Mouse (Mus musculus): ENCODE measurements around the gene Tmem30c.
A peak's percentile ranks its signal among the peaks of the same experiment; 100 is the strongest.

Gene Tmem30c

DNA sequence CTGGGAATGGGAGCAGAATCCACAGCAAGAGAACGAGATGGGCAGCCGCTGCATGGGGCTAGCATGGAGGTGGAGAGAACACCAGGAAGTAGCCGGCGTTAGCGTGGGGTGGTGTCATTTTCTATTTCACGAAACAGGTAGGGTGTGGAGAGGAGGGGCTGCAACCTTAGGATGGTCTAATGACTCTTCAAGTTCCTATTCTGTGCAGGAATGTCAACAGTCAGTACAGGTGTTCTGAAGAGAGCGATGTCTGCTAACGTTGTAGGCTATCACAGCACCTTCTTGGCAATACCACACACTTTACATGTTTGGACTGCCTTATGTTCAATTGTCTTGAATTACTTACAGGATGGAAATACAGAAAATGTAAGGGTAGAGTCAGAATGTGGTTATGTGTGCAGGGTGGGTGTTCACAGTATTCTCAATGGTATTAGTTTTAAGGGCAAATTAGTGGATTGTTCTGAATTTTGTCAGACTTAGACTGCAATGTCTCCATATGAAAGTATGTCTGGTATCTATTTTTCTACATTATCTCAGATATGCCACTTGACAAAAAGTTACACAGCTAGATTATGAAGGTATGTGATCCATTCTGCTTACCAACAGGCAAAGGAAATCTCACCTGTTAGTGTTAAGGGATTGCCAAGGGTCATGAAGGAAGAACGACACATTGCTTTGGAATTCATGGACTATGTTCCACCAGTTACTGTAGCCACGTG lies 2.7 kb upstream of the Tmem30c start:
- DNase-seq (ENCODE audit: low spot score in 2 of 2): no peak

GRCm38 (mm10) chr16:57292296-57292695 lies 369 bp downstream of the Tmem30c start:
- DNase-seq (ENCODE audit: low spot score in 2 of 2): no peak

DNA sequence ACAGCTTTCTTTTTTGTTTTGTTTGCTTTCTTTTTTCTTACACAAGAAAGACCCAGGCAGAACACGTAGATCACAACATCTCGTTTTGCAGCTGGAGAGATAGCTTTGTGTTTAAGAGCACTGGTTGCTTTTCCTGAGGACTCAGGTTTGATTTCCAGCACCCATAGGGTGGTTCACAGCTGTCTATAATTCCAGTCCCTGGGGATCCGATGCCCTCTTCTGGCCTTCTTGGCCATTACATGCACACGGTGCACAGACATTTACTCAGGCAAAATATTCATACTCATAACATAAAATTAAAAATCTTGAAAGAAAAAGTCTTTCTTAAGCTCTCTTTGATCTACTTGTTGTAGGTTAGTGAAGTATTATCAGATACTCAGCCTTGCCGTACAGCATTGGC lies 969 bp downstream of the Tmem30c start:
- DNase-seq (ENCODE audit: low spot score in 2 of 2): no peak

GRCm38 (mm10) chr16:57281417-57281816 lies 11.2 kb downstream of the Tmem30c start:
- no peak for DNase-seq (ENCODE audit: low spot score in 2 of 2)

- no peak for DNase-seq (ENCODE audit: low spot score in 2 of 2)
These were observed 12.1 kb downstream of the Tmem30c start for GRCm38 (mm10) chr16:57280221-57281217.

GRCm38 (mm10) chr16:57278976-57279626 lies 13.6 kb downstream of the Tmem30c start:
- DNase-seq (ENCODE audit: low spot score in 2 of 2): no peak

- DNase-seq (ENCODE audit: low spot score in 2 of 2): no peak
These were observed 22.9 kb downstream of the Tmem30c start for GRCm38 (mm10) chr16:57269751-57270150.

DNA sequence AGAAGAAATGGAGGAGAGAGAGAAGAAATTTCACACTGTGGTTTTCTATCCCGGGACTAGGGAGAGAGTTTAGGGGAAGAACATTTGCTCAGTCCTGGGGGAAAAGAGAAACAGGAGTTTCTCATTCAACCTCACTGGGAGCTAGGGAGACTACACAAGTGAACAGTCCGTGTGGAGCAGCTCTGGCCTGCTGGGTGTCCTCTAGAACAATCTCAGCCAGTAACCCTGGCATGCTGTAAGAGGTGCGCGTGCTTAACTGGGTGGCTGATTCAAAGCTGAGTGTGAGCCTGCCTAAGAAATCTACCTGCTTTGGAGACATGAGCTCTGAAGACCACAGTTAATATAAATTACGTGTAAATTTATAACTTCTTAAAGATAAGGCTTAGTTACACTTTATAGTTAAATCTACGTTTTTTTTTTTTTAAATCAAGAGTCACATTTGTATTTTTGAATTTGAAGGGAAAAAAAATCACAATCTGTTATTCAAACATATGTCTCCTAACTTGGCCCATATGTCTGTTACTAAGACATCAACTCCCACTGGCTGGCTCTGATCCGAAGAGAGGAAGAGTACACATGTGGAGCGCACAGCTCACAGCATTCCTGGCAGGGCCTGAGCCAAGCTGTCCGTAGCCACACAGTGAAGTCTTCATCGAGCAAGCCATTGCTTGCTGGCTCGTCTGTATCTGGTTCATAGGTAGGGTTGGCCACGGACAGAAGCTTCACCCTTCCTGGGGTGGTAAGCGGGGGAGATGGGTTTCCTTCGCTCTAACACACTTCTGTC lies 24.4 kb downstream of the Tmem30c start:
- peak; percentile 33 to 34 for DNase-seq (ENCODE audit: low spot score in 2 of 2)

DNA sequence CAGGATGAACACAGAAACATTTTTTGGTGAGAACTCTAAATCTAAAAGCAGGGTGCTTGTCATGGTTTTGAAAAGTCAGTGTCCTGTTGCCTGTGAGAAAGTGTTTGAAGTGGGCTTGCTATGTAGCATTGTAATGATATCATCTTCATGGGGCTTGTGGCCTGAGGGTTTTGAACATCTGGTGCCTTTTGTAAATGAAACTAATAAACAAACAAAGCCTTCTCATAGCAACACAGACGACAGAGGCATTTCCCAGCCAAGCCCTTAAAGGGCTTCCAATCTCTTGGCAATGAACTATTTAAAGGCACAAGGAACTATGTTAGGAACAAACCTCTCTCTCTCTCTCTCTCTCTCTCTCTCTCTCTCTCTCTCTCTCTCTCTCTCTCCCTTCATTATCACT lies 25.6 kb downstream of the Tmem30c start:
- DNase-seq (ENCODE audit: low spot score in 2 of 2): no peak

DNA sequence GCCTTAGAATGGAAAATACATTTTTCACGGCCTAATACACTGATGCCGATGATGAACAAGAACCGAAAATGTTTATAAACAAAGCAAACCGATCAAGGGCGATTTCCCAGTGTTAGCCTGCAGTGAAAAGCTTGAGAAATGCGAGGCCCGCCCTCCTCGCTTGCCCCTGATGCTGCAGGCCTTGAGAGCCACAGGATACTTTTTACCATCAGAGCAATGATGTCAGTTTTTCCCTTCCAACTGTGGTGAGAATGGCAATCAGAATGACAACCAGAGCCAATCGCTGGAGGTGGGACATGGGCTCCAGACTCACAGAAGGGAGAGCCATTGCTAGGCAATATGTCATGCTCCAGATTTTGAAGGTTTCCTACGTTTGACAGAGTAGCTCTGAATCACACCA lies 32.5 kb downstream of the Tmem30c start:
- no peak for DNase-seq (ENCODE audit: low spot score in 2 of 2)

DNA sequence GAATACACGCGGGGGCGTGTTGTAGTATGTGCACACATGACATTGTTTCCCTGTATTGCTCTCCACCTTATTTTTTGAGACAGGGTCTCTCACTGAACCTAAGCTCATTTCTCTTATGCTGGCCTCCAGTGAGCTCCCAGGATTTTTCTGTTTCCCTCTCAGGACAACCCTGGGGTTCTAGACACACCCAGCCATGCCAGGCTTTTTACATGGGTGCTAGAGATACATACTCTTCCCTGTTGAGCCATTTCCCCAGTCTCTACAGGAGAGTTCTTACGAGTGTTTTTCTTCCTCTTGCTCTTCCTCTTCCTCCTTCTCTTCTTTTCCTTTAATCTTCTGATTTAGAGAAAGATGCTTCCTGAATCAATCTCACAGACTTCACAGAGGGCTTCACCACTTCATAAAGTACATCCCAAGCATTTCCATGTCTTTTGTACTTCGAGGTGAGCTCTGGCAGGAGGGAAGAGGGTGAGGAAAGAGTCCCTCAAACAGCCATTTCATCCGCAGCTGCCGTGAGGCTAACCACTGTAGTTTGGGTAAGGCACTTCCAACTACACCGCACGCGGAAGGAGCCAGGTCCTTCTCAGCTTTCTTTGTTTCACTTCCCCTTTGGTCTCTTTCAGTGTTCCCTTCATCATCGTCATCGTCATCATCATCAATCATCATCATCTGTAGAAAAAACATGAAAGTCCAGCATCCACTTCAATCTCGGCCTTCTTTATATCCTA lies 33.1 kb downstream of the Tmem30c start:
- DNase-seq (ENCODE audit: low spot score in 2 of 2): no peak

DNA sequence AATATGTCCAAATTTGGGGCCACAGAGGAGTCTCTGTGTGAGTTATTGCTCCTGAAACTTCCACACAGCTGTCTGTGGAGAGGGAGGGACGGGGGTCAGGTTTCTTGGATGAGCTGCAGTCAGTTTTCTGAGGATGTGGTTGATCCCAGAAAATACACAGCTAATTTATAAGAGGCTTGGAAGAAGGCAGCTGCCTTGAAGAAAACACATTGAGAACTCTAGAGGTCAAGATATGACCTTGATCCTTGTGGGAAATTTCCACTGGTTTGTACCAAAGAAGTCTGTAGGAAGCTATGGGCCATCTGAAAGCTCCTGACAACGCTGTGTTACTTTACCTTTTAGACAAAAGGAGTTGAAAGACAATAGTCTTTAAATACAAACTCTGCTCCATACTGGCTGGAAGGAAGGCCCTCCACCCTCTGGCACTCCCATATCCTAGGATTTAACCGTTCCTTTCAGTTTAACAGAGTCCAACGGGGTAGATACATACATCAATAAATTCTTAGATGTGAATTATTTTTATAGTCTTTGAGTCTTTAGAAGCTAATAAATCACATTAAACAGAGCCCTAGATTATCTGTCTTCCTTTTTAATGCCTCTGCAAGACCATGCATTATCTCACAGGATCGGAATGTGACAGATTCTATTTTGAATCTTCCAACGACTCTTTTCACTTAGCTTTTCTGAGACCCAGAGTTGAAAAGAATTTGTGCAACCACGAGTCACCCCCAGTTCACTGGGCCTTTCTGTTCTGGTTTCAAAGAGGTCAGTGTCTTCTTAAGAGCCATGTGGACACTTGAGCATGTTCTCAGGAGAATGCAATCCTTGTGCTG lies 40.9 kb downstream of the Tmem30c start:
- no peak for DNase-seq (ENCODE audit: low spot score in 2 of 2)

GRCm38 (mm10) chr16:57250991-57251390 lies 41.7 kb downstream of the Tmem30c start:
- no peak for DNase-seq (ENCODE audit: low spot score in 2 of 2)

GRCm38 (mm10) chr16:57247464-57247863 lies 45.2 kb downstream of the Tmem30c start:
- no peak for DNase-seq (ENCODE audit: low spot score in 2 of 2)

DNA sequence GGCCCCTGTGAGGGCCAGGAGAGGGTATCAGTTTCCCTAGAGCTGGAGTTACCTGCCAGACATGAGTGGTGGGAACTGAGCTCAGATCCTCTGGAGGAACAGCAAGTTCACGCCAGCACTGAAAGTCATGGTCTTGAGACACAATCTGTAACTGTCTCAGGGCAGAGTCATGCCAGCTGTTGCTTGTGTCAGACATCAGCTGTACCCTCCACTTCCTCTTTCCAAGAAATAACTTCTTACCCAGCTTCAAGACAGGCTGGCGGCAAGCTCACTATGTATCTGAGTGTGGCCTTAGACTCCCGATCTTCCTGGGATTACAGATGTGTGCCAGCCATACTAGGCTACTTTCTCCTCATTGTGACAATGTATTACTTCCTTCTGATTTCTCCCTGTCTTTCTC lies 46.1 kb downstream of the Tmem30c start:
- DNase-seq (ENCODE audit: low spot score in 2 of 2): no peak

DNA sequence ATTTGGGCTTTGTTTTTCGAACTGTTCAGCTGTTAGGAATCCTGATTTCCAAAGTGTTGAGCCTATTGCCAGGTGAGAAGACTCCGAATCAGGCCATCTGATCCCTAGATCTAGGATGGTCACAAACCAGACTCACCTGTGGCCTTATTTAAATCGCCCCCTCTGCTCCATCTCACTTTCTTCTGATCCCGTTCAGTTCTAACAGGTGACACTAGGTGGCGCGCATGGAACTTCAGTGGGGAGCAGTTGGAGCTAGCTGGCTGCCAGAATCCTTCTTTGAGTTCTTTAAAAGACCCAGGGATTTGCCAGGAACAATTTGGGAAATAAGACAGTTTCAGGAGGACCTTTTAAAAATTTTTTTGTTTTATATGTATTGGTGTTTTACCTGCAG lies 48.8 kb downstream of the Tmem30c start:
- DNase-seq (ENCODE audit: low spot score in 2 of 2): peak; percentile 41 to 76

- DNase-seq (ENCODE audit: low spot score in 2 of 2): peak in 1 of 2 experiments; percentile 12
These were observed 49.3 kb downstream of the Tmem30c start for GRCm38 (mm10) chr16:57243205-57243857.

DNA sequence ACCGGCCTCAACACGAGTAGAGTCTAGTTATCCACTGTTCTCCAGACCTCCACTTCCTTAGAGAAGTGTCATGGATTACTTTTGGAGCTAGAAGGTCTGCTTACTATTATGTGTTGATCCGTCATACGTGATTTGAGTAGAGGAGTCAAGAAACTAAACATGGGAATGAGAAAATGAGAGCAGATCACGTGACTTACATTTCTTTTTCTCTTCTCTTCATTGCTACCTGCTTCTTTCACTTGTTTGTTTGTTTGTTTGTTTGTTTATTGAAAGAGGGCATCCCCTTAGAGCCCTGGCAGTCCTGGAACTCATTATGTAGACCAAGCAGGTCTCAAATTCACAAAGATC lies 49.8 kb downstream of the Tmem30c start:
- DNase-seq (ENCODE audit: low spot score in 2 of 2): no peak

DNA sequence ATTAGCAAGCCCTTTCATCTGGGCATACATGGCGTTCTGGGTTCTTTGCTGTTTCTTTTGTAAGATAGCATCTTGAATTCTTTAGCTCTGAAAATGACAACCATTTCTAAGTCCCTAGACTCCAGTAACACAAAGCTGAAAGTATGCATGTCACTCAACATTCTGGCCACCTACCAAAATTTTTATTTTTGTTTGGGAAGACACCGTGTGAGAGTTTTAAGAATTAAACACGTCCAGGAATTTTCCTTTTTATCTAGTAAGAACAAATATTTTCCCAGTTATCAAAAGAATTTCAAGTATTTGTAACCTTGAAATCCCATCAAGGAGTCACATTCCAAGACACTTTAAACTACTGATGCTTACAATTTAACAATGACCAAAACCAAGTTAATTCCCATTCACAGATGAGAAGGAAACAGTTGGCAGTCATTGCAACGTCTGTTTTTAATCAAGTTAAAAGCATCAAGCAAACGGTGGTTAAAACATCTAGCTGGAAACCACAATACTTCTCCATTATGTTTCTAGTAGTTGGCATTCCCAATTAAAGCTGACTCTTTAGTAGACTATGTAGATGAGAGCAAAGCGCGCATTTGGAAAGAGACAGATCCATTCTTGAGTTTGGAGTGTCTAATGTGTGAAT lies 56.7 kb downstream of the Tmem30c start:
- no peak for DNase-seq (ENCODE audit: low spot score in 2 of 2)
